Mouse (Mus musculus) central nervous system, embryonic 18 days (tissue): ENCODE data around the gene Olfr945. TPM values are rescaled to one million over a fixed set of nuclear protein-coding genes. Genes with fewer than 3 reads are reported as not detected.

Experiments used
- polyA plus RNA-seq: library from polyadenylated mRNA; depleted of rRNA; stranded (reverse); fragments of >200 nt; gene quantifications from 2 replicates; pipeline ENCODE4 v1.2.3, GENCODE M21; 2012; rRNA removed

Olfr945 gene
- not detected in 2 replicates for polyA plus RNA-seq

DNA sequence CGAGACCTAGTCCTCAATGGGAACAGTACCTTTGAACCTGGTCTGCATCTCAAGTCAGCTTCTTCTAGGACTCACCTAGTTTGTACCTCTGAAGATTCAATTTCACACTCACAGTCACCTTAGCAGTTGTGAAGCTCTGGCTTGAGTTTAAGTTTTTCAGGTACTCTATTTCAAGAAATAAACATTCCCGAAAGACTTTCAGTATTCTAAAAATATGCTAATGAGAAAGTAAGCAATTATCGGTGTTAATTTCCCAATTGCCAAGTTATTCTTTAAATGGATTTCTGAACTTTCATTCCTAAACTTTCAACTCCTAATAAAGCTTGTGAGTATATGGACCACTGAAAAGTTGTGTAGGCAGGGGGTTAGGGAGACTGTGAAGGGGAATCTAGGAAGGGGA lies at the start of gene Olfr945:
Gene Olfr945, minus strand, starts transcription at position 101 of the 400 bp plus-strand sequence.

DNA sequence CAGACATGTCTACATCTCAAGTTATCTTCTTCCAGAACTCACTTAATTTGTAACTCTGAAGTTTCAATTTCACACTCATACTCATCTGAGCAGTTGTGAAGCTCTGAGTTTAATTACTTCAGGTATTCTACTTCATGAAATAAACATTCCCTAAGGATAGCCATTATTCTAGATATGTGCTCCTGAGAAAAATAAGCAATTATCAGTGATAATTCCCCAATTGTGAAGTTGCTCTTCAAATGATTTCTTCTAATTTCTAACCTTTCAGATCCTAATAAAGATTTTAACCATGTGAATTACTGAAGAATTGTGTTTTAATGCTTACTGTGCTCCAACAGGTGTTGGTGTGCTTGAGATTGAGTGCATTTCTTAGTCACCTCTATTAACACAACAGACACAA lies 49.3 kb upstream of the Olfr945 start, which contains the start of gene Olfr948:
Gene Olfr948, minus strand, starts transcription at position 101 of the 400 bp plus-strand sequence.

DNA sequence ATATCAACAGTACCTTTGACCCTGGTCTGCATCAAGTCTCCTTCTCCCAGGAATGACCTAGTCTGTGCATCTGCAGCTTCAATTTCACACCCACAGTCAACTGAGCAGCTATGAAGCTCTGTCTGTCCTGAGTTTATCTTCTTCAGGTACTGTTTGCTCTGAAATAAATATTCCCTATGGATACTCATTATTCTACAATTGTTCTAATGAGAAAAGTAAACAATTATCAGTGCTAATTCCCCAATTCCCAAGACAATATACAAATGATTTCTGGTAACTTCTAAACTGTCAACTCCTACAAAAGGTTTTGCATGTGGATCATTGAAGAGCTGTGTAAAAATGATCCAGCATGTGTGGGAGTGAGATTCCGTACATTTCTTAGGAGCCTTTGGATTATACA lies 26.7 kb downstream of the Olfr945 start, which contains the start of gene Olfr1537:
Gene Olfr1537, minus strand, starts transcription at position 101 of the 400 bp plus-strand sequence.

Other genes with a start within 250 kb of the Olfr945 start
- not detected in 2 replicates for gene Olfr937, start 211.9 kb downstream of the Olfr945 start, polyA plus RNA-seq
- gene Olfr938, start 197.9 kb downstream of the Olfr945 start, polyA plus RNA-seq: not detected in 2 replicates
- gene Olfr27, start 148.7 kb downstream of the Olfr945 start, polyA plus RNA-seq: not detected in 2 replicates
- gene Olfr943, start 110.5 kb downstream of the Olfr945 start, polyA plus RNA-seq: not detected in 2 replicates
- not detected in 2 replicates for gene Olfr944, start 74.9 kb downstream of the Olfr945 start, polyA plus RNA-seq
- gene Olfr1537, start 26.8 kb downstream of the Olfr945 start, polyA plus RNA-seq: not detected in 2 replicates
- gene Olfr948, start 49.2 kb upstream of the Olfr945 start, polyA plus RNA-seq: not detected in 2 replicates
- gene Olfr951, start 110.6 kb upstream of the Olfr945 start, polyA plus RNA-seq: not detected in 2 replicates
- gene Olfr952, start 150.3 kb upstream of the Olfr945 start, polyA plus RNA-seq: not detected in 2 replicates
- not detected in 2 replicates for gene Olfr954, start 179.9 kb upstream of the Olfr945 start, polyA plus RNA-seq
- not detected in 2 replicates for gene Olfr955, start 195.1 kb upstream of the Olfr945 start, polyA plus RNA-seq
- gene Olfr44, start 217.2 kb upstream of the Olfr945 start, polyA plus RNA-seq: not detected in 2 replicates
- gene Olfr957, start 239.0 kb upstream of the Olfr945 start, polyA plus RNA-seq: not detected in 2 replicates